Mouse (Mus musculus): ENCODE results near the gene Tyw1.

Tyw1 gene

GRCm38 (mm10) chr5:130255017-130255720, at the start of gene Tyw1, which contains the start of gene Sbds:
TSS of gene Tyw1 (plus strand) at chr5:130255619.
TSS of gene Sbds (minus strand) at chr5:130255530.
- peak; percentile 100 for DNase-seq (ENCODE audit: low read depth)

DNA sequence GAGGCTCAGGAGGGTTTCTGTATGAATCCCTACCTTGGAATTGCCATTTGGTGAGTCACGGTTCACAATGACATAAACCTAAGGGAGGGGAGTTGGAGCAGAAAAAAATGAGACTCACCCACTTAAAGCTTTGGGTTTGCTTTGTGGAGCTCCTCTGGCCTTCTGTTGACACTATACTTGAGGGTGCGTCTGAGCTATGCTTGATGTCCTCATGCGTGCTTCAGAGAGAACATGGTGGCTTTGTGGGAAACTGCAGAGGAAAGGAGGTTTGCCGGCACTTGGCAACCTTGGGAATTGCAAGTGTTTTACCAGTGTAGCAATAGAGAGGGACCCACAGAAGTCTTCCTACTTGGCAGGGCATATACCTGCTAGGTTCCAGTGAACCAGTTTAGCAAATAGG, 48.1 kb upstream of the Tyw1 start:
- no peak for DNase-seq (ENCODE audit: low read depth)

GRCm38 (mm10) chr5:130212956-130213355, 42.5 kb upstream of the Tyw1 start:
- no peak for DNase-seq (ENCODE audit: low read depth)

DNA sequence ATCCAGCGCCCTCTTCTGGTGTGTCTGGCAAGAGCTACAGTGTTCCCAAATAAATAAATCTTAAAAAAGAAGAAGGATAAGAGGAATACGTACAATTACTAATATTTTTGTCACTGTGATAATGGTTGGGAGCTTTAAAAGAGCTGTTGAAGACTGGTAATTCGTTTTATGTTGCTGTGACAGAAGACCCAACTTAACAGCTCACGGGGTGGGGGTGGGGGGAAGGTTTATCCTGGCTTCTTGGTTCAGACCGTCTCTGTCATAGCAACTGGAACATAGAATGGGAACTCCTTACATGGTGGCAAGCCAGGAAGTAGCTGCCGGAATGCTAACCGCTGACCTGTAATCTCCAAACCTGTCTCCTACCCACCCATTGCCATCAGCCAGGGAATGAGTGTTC, 38.6 kb upstream of the Tyw1 start, which contains the start of gene Tmem248:
Tmem248 (plus strand) TSS at position 301 of the 400 bp plus-strand sequence.
- DNase-seq (ENCODE audit: low read depth) = no peak

- no peak for DNase-seq (ENCODE audit: low read depth)
These were observed 38.0 kb upstream of the Tyw1 start for GRCm38 (mm10) chr5:130217406-130217805.

DNA sequence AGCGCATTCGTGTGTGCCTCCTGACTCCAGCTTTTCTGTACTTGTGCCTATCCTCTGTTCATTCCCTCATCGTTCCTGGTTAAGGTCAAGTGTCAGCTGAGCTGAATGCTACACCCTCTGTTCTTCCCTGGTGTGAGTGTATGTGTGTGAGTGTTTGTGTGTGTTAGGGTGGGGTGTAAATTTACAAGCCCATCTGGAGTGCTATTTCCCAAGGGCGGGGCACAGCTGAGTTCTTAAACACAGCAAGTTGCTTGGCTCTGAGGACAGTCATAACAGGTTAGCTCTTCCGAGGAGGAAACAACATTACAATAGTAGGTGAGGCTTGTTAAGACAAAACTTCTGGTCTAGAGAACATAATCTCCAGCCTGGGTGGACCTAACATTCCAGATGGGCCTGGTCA, 37.1 kb upstream of the Tyw1 start:
- DNase-seq (ENCODE audit: low read depth) = no peak

DNA sequence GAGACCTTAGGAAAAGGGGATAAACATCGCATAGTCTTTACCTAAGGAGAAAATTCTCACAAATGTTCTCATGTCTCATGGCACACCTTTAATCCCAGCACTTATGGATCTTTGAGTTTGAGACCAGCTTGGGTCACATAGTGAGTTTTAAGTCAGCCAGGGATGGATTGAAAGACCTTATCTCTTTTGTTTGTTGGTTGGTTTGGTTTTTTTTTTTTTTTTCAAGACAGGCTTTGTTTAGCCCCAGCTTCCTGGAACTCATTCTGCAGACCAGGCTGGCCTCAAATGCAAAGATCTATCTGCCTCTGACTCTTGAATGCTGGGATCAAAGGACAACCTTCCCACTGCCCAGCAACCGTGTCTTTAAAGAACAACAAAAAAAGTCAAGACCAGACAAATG, 34.1 kb upstream of the Tyw1 start:
- DNase-seq (ENCODE audit: low read depth) = peak; percentile 11

DNA sequence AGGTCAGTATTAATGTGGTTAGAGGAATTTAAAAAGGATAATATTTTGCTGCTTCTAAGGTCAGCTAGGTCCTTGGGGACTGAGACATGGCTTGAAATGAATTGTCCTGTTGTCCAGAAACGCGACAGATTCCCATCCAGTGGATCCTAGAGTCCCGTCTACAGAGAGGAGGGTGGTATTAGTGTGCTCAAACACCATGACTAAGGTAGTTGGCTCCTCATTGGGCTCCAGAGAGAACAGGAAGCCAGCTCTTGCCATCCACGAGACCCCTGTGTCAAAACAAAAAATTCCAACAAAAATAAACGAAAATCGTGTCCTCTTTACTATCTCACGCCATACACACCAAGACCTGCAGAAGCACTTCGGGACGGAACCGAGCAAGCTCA, 33.7 kb upstream of the Tyw1 start:
- no peak for DNase-seq (ENCODE audit: low read depth)

DNA sequence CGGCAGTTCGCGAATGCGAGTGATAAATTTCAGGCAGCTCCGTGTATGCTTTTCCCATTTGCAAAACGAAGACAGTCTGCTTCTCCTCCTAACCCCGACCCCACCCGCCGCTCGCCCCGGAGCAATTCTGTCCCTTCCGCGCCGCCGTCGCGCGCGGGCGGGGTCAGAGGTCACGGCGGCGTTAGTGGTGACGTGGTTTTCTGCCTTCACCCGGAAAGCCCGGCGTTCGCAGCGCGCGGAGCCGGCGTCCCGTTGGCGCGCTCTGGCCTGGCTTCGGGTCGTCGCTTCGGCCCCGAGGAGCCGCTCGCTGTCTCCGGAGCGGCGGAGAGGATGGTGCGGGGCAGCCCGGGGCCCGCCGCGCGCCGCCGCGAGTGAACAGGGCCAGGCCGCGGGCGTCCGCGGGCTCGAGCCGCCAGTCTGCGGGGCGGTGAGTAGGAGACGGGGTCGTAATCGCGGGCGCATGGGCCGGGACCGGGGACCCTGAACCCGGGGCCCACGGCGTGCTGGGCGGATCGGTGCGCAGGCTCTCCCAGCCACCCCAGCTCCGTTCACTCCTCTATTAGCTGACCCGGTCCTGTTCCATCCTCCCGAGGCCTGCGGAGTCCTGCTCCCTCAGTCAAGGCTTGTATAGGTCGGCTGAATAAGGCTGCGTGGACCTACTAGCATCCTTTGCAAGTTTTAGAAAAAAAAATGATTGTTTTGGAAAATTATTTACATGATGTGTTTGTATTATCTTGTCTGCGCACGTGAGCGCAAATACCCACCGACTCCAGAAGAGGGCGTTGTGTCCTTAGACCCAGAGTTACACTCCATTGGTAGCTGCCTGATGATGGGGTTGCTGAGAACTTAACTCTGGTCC, 33.0 kb upstream of the Tyw1 start:
- peak; percentile 94 for DNase-seq (ENCODE audit: low read depth)

DNA sequence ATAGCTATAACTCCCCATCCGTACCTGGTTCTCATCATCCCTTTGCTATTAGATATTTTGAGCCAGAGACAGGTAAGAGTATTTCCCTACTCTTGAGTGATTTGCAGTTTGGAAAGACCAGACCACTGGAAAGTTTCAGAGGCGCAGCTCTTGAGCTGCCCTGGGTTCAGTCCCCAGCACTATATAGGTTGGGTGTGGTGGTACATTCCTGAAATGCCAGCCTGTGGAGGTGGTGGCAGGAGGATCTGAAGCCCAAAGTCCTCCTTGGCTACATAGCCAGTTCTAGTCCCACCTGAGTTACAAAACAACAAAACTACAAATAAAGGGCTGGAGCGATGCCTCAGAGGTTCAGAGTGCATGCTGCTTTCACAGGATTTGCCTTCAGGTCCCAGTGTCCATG, 28.6 kb upstream of the Tyw1 start:
- no peak for DNase-seq (ENCODE audit: low read depth)

GRCm38 (mm10) chr5:130228120-130228519, 27.3 kb upstream of the Tyw1 start:
- no peak for DNase-seq (ENCODE audit: low read depth)

- DNase-seq (ENCODE audit: low read depth) = no peak
These were observed 19.1 kb upstream of the Tyw1 start for GRCm38 (mm10) chr5:130236302-130236701.

- no peak for DNase-seq (ENCODE audit: low read depth)
These were observed 16.2 kb upstream of the Tyw1 start for GRCm38 (mm10) chr5:130239236-130239635.

- DNase-seq (ENCODE audit: low read depth) = no peak
These were observed 15.6 kb upstream of the Tyw1 start for GRCm38 (mm10) chr5:130239856-130240255.

- no peak for DNase-seq (ENCODE audit: low read depth)
These were observed 14.0 kb upstream of the Tyw1 start for GRCm38 (mm10) chr5:130241426-130241825.

DNA sequence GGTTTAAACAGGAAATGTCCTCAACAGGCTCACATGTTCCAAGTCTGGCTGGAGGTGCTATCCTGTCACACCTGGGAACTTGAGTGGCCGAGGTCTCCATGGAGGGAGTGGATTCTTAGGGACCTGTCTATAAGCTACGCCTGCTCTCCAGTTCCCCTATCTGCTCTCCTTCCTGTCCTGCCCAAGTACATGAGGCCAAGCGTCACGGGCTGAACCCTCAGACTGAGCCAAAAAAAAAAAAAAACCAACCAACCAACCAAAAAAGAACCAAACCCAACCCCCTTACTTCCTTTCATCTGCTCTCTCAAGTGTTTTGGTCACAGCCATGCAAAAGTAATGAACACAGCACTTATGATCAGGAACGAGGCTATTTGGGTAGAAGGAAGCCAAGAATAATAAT, 7.6 kb upstream of the Tyw1 start:
- DNase-seq (ENCODE audit: low read depth) = no peak

GRCm38 (mm10) chr5:130254164-130255016, 1.0 kb upstream of the Tyw1 start:
- DNase-seq (ENCODE audit: low read depth) = peak; percentile 78

DNA sequence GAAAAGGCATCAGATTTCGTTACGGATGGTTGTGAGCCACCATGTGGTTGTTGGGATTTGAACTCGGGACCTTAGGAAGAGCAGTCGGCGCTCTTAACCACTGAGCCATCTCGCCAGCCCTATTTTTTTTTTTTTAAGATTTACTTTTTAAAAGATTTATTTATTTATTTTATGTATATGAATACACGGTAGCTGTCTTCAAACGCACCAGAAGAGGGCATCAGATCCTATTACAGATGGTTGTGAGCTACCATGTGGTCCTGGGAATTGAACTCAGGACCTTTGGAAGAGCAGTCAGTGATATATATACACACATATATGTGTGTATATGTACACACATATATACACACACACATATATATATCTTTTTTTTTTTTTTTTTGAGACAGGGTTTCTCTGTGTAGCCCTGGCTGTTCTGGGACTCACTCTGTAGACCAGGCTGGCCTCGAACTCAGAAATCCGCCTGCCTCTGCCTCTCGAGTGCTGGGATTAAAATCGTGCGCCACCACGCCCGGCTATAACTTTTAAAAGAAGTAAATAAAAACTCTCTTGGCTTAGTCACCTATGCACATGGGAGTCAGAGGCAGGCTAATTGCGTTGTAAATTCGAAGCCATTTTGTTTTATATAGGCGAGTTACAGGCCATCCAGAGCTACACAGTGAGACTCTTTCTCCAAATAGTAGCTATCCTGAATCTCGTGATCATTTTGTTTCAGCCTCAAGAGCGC, 543 bp downstream of the Tyw1 start:
- DNase-seq (ENCODE audit: low read depth) = peak; percentile 42

GRCm38 (mm10) chr5:130256678-130257271, 1.4 kb downstream of the Tyw1 start:
- DNase-seq (ENCODE audit: low read depth) = peak; percentile 96

DNA sequence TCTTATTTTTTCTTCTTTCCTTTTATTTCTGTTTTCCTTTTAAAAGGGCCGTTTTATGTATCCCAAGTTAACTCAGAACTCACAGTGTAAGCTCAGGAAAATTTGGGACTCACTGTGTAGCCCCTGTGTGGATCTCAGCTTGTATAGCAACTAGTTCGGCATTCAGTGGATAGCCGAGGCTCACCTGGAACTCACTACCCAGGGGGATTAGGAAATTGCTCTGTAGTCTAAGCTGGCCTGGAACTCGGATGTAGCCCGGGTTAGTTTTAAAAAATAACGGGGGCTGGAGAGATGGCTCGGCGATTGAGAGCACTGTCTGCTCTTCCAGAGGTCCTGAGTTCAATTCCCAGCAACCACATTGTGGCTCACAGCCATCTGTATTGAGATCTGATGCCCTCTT, 1.9 kb downstream of the Tyw1 start:
- DNase-seq (ENCODE audit: low read depth) = no peak

DNA sequence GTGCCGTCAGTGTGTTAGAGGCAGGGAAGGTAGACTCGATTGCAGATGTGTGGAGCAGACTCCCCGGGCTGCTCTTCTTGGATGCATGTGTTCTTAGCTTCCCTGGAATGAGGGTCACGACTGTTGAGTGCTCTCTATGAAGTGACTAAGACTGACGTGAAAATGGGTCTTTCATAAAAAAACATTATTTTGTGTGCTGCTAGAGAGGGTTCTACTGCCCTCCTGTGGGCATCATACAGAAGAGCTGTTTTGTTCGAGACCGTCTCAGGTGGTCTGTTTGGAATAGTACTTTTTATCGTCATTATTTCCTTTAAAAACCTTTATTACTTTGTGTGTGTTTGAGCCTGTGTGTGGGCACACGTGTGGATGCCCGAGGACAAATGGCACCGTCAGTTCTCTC, 8.0 kb downstream of the Tyw1 start:
- DNase-seq (ENCODE audit: low read depth) = peak; percentile 76

All from NIH3T3 (cell line).